Mouse (Mus musculus) midbrain, embryonic 10.5 days (tissue): Measurements from ENCODE around the gene Tbl1xr1. TPM values are rescaled to one million over a fixed set of nuclear protein-coding genes. Genes with fewer than 3 reads are reported as not detected.

Source experiments
- DNase-seq: peaks from one replicate; pipeline ENCODE4 v3.0.0-alpha.2; 2017; ENCODE audit warnings: low spot score
- H3K27ac ChIP-seq: fragments of 300-500 bp; sonication (generic); replicated peaks from 2 replicates; pipeline ENCODE4 v1.5.1; 2016; ENCODE audit warnings: mild to moderate bottlenecking
- H3K27me3 ChIP-seq: fragments of 300-500 bp; sonication (generic); 2 replicates; pipeline ENCODE4 v1.6.1; 2016; ENCODE audit warnings: low read depth, mild to moderate bottlenecking; ENCODE audit not compliant: poor library complexity, severe bottlenecking
- H3K36me3 ChIP-seq: fragments of 300-500 bp; sonication (generic); 2 replicates; pipeline ENCODE4 v1.6.1; 2016; ENCODE audit warnings: mild to moderate bottlenecking, moderate library complexity
- H3K4me1 ChIP-seq: fragments of 300-500 bp; sonication (generic); 2 replicates; pipeline ENCODE4 v1.6.1; 2016
- H3K4me3 ChIP-seq: fragments of 300-500 bp; sonication (generic); 2 replicates; pipeline ENCODE4 v1.5.1; 2016; ENCODE audit warnings: mild to moderate bottlenecking, moderate library complexity
- H3K9me3 ChIP-seq: fragments of 300-500 bp; sonication (generic); replicated peaks from 2 replicates; pipeline ENCODE4 v1.6.1; 2016; ENCODE audit warnings: mild to moderate bottlenecking
- WGBS: fragments of 180-500 bp; shearing (Covaris S2); methylation state at CpG from one replicate; pipeline ENCODE4 v1.1.7; 2016; 5-methylcytosine and 5-hydroxymethylcytosine counted together
- polyA plus RNA-seq: library from polyadenylated mRNA; unstranded; fragments of >200 nt; fragmentation: Nextera tagmentation; extraction: Ambion mirVana; gene quantifications from 2 replicates; pipeline ENCODE4 v1.2.1, GENCODE M21; 2016

Tbl1xr1 gene
- polyA plus RNA-seq, 1 experiment from 2014 or later, result 20.7 TPM

- H3K4me3 ChIP-seq, result no peak overlapping the region
- H3K9me3 ChIP-seq, result no peaks in the 10 kb centered on the region
- H3K27ac ChIP-seq, result no peak overlapping the region
- H3K4me1 ChIP-seq, result peaks cover 4% of the 10 kb centered on the region; the same call in 1 of the 2 replicates
- H3K27me3 ChIP-seq, result no peaks in the 10 kb centered on the region
- H3K36me3 ChIP-seq, result no peaks in the 10 kb centered on the region
- DNase-seq, result no peak
- WGBS, result 92% methylated on average over 9 of the region's 9 CpGs
These were observed 61.5 kb downstream of the Tbl1xr1 start for GRCm38 (mm10) chr3:22137793-22138579.

- Histone ChIP-seq H3K36me3 (no peaks in the 10 kb centered on the region), H3K27me3 (no peaks in the 10 kb centered on the region), H3K4me3 (no peak overlapping the region), H3K4me1 (peaks cover 4% of the 10 kb centered on the region; the same call in 1 of the 2 replicates), H3K9me3 (no peaks in the 10 kb centered on the region), H3K27ac (no peak overlapping the region)
- no peak for DNase-seq
- 89% methylated on average over 2 of the region's 2 CpGs for WGBS
These were observed 62.2 kb downstream of the Tbl1xr1 start for GRCm38 (mm10) chr3:22138580-22139099.

GRCm38 (mm10) chr3:22140111-22140658, 63.7 kb downstream of the Tbl1xr1 start:
- Histone ChIP-seq H3K27me3 (no peaks in the 10 kb centered on the region), H3K36me3 (no peaks in the 10 kb centered on the region), H3K9me3 (no peaks in the 10 kb centered on the region), H3K4me3 (no peak overlapping the region), H3K27ac (no peak overlapping the region), H3K4me1 (peaks cover 4% of the 10 kb centered on the region; the same call in 1 of the 2 replicates)
- no peak for DNase-seq
- WGBS, result 82% methylated on average over 3 of the region's 3 CpGs

- WGBS, result 87% methylated on average over 6 of the region's 6 CpGs
These were observed 65.7 kb downstream of the Tbl1xr1 start for GRCm38 (mm10) chr3:22141984-22142719.

GRCm38 (mm10) chr3:22142846-22143641, 66.6 kb downstream of the Tbl1xr1 start:
- H3K27ac ChIP-seq, result no peak overlapping the region
- WGBS, result 77% methylated on average over 5 of the region's 5 CpGs
- no peaks in the 10 kb centered on the region for H3K27me3 ChIP-seq
- no peak overlapping the region for H3K4me3 ChIP-seq
- 0 out of 2 replicates have a peak, but pooled peaks cover 7% of the 10 kb centered on the region for H3K36me3 ChIP-seq
- no peak for DNase-seq
- H3K9me3 ChIP-seq, result no peaks in the 10 kb centered on the region
- H3K4me1 ChIP-seq, result peaks cover 4% of the 10 kb centered on the region; the same call in 1 of the 2 replicates

More at GRCm38 (mm10) chr3:22141984-22142719, 65.7 kb downstream of the Tbl1xr1 start:
- no peaks in the 10 kb centered on the region for H3K9me3 ChIP-seq
- H3K27me3 ChIP-seq, result no peaks in the 10 kb centered on the region
- H3K27ac ChIP-seq, result no peak overlapping the region
- no peak overlapping the region for H3K4me3 ChIP-seq
- H3K36me3 ChIP-seq, result 0 out of 2 replicates have a peak, but pooled peaks cover 2% of the 10 kb centered on the region
- H3K4me1 ChIP-seq, result peaks cover 4% of the 10 kb centered on the region; the same call in 1 of the 2 replicates
- DNase-seq, result no peak

GRCm38 (mm10) chr3:22144255-22144654, 67.8 kb downstream of the Tbl1xr1 start:
- DNase-seq, result no peak
- no peaks in the 10 kb centered on the region for H3K27me3 ChIP-seq
- H3K36me3 ChIP-seq, result peaks cover 19% of the 10 kb centered on the region
- no peak overlapping the region for H3K4me3 ChIP-seq
- 91% methylated on average over 2 of the region's 2 CpGs for WGBS
- no peak overlapping the region for H3K27ac ChIP-seq
- no peaks in the 10 kb centered on the region for H3K9me3 ChIP-seq
- H3K4me1 ChIP-seq, result peaks cover 4% of the 10 kb centered on the region; the same call in 1 of the 2 replicates

- DNase-seq, result no peak
- no peaks in the 10 kb centered on the region for H3K27me3 ChIP-seq
- 0 out of 2 replicates have a peak, but pooled peaks cover 3% of the 10 kb centered on the region for H3K9me3 ChIP-seq
- 69% methylated on average over 1 of the region's 1 CpGs for WGBS
- peaks cover 34% of the 10 kb centered on the region for H3K36me3 ChIP-seq
- H3K4me3 ChIP-seq, result no peak overlapping the region
- H3K4me1 ChIP-seq, result no peaks in the 10 kb centered on the region
- H3K27ac ChIP-seq, result no peak overlapping the region
These were observed 71.0 kb downstream of the Tbl1xr1 start for GRCm38 (mm10) chr3:22147433-22147927.

GRCm38 (mm10) chr3:22148306-22148932, 72.0 kb downstream of the Tbl1xr1 start:
- Histone ChIP-seq H3K4me1 (no peaks in the 10 kb centered on the region), H3K27ac (no peak overlapping the region), H3K9me3 (0 out of 2 replicates have a peak, but pooled peaks cover 3% of the 10 kb centered on the region), H3K4me3 (no peak overlapping the region), H3K27me3 (no peaks in the 10 kb centered on the region), H3K36me3 (peaks cover 34% of the 10 kb centered on the region)
- 88% methylated on average over 6 of the region's 6 CpGs for WGBS
- DNase-seq, result no peak

GRCm38 (mm10) chr3:22150872-22151530, 74.5 kb downstream of the Tbl1xr1 start:
- DNase-seq, result no peak
- peaks cover 42% of the 10 kb centered on the region for H3K36me3 ChIP-seq
- H3K27ac ChIP-seq, result no peak overlapping the region
- WGBS, result 95% methylated on average over 5 of the region's 5 CpGs
- H3K9me3 ChIP-seq, result peaks cover 6% of the 10 kb centered on the region; the same call in 1 of the 2 replicates
- no peaks in the 10 kb centered on the region for H3K27me3 ChIP-seq
- H3K4me3 ChIP-seq, result no peak overlapping the region
- H3K4me1 ChIP-seq, result no peaks in the 10 kb centered on the region

- DNase-seq, result no peak
- Histone ChIP-seq H3K9me3 (peaks cover 23% of the 10 kb centered on the region), H3K27ac (no peak overlapping the region), H3K36me3 (peaks cover 48% of the 10 kb centered on the region), H3K4me1 (no peaks in the 10 kb centered on the region), H3K4me3 (no peak overlapping the region), H3K27me3 (no peaks in the 10 kb centered on the region)
- WGBS, result 91% methylated on average over 1 of the region's 1 CpGs
These were observed 76.3 kb downstream of the Tbl1xr1 start for GRCm38 (mm10) chr3:22152773-22153172.

GRCm38 (mm10) chr3:22154522-22154921, 78.1 kb downstream of the Tbl1xr1 start:
- Histone ChIP-seq H3K4me3 (no peak overlapping the region), H3K4me1 (no peaks in the 10 kb centered on the region), H3K27me3 (no peaks in the 10 kb centered on the region), H3K9me3 (peaks cover 37% of the 10 kb centered on the region), H3K36me3 (peaks cover 40% of the 10 kb centered on the region), H3K27ac (no peak overlapping the region)
- WGBS, result 84% methylated on average over 3 of the region's 3 CpGs
- no peak for DNase-seq
